Mouse (Mus musculus) liver, embryonic 15.5 days (tissue): ENCODE measurements at regions not wholly inside any gene's neighbourhood (a gene's known extent, or its start where the extent isn't known, plus 50 kb on each side); places are given as distances from the start of the nearest gene placed in this dataset.
"Not testable (repeated sequence)": the region's sequence is repeated elsewhere in the genome, so short reads cannot be mapped to it uniquely, and the experiment has no call there.

Experiments
- ATAC-seq: fragments of 200-750 bp; cut with Nextera tagmentation; 2 replicates; pipeline ENCODE4 v1.8.0; 2017; ENCODE audit warnings: moderate number of reproducible peaks, mild to moderate bottlenecking, moderate library complexity; ENCODE audit not compliant: insufficient read depth
- H3K27ac ChIP-seq: fragments of 300-500 bp; sonication (generic); replicated peaks from 2 replicates; pipeline ENCODE4 v1.5.1; 2015; ENCODE audit warnings: mild to moderate bottlenecking, inconsistent platforms
- H3K27me3 ChIP-seq: fragments of 300-500 bp; sonication (generic); 2 replicates; pipeline ENCODE4 v1.6.1; 2015; ENCODE audit warnings: mild to moderate bottlenecking, inconsistent platforms
- H3K36me3 ChIP-seq: fragments of 300-500 bp; sonication (generic); replicated peaks from 2 replicates; pipeline ENCODE4 v1.6.1; 2015; ENCODE audit warnings: moderate library complexity, mild to moderate bottlenecking, inconsistent platforms
- H3K4me1 ChIP-seq: fragments of 300-500 bp; sonication (generic); replicated peaks from 2 replicates; pipeline ENCODE4 v1.6.1; 2015; ENCODE audit warnings: inconsistent platforms
- H3K4me2 ChIP-seq: fragments of 300-500 bp; sonication (generic); 2 replicates; pipeline ENCODE4 v1.6.1; 2015; ENCODE audit warnings: moderate library complexity, mild to moderate bottlenecking, inconsistent platforms
- H3K4me3 ChIP-seq: fragments of 300-500 bp; sonication (generic); replicated peaks from 2 replicates; pipeline ENCODE4 v1.5.1; 2015; ENCODE audit warnings: mild to moderate bottlenecking, inconsistent platforms
- H3K9ac ChIP-seq: fragments of 300-500 bp; sonication (generic); 2 replicates; pipeline ENCODE4 v1.6.1; 2015; ENCODE audit warnings: moderate library complexity, mild to moderate bottlenecking, inconsistent platforms
- H3K9me3 ChIP-seq: fragments of 300-500 bp; sonication (generic); replicated peaks from 2 replicates; pipeline ENCODE4 v1.6.1; 2016; ENCODE audit warnings: inconsistent platforms
- WGBS: fragments of 180-500 bp; shearing (Covaris S2); methylation state at CpG from one replicate; pipeline ENCODE4 v1.1.7; 2015; ENCODE audit warnings: mixed read lengths; ENCODE audit not compliant: insufficient replicate concordance; 5-methylcytosine and 5-hydroxymethylcytosine counted together

- H3K4me3 ChIP-seq, result no peak overlapping the region
- H3K36me3 ChIP-seq, result no peaks in the 10 kb centered on the region
- no peaks in the 10 kb centered on the region for H3K4me1 ChIP-seq
- H3K27me3 ChIP-seq, result no peaks in the 10 kb centered on the region
- WGBS, result 56% methylated on average over 2 of the region's 2 CpGs
- H3K27ac ChIP-seq, result no peak overlapping the region
- no peak overlapping the region for H3K9ac ChIP-seq
- H3K4me2 ChIP-seq, result no peak overlapping the region
- no peaks in the 10 kb centered on the region for H3K9me3 ChIP-seq
- no peak for ATAC-seq
Measured at GRCm38 (mm10) chr3:18524011-18524410, 575.8 kb downstream of the Cypt12 start.

GRCm38 (mm10) chr3:18557201-18557600 lies 609.0 kb downstream of the Cypt12 start:
- Histone ChIP-seq H3K36me3 (no peaks in the 10 kb centered on the region), H3K4me2 (no peak overlapping the region), H3K27me3 (no peaks in the 10 kb centered on the region), H3K9me3 (no peaks in the 10 kb centered on the region), H3K4me1 (no peaks in the 10 kb centered on the region), H3K4me3 (no peak overlapping the region), H3K27ac (no peak overlapping the region), H3K9ac (no peak overlapping the region)
- ATAC-seq, result no peak
- 78% methylated on average over 2 of the region's 2 CpGs for WGBS

- H3K27ac ChIP-seq, result no peak overlapping the region
- no peak overlapping the region for H3K9ac ChIP-seq
- 45% methylated on average over 4 of the region's 4 CpGs for WGBS
- H3K27me3 ChIP-seq, result no peaks in the 10 kb centered on the region
- H3K4me3 ChIP-seq, result no peak overlapping the region
- ATAC-seq, result no peak
- H3K36me3 ChIP-seq, result no peaks in the 10 kb centered on the region
- H3K4me1 ChIP-seq, result no peaks in the 10 kb centered on the region
- no peaks in the 10 kb centered on the region for H3K9me3 ChIP-seq
- no peak overlapping the region for H3K4me2 ChIP-seq
Measured at GRCm38 (mm10) chr3:18560282-18560785, 612.1 kb downstream of the Cypt12 start.

GRCm38 (mm10) chr3:18580911-18581626 lies 632.9 kb downstream of the Cypt12 start:
- not testable (repeated sequence) for H3K9ac ChIP-seq, H3K36me3 ChIP-seq, H3K9me3 ChIP-seq, H3K27me3 ChIP-seq, H3K27ac ChIP-seq, ATAC-seq, H3K4me3 ChIP-seq, H3K4me2 ChIP-seq, H3K4me1 ChIP-seq
- WGBS, result 58% methylated on average over 12 of the region's 12 CpGs

- 48% methylated on average over 7 of the region's 7 CpGs for WGBS
- no peaks in the 10 kb centered on the region; the same call in 1 of the 2 replicates for H3K27me3 ChIP-seq
- no peak overlapping the region for H3K4me2 ChIP-seq
- no peak overlapping the region for H3K4me3 ChIP-seq
- ATAC-seq, result no peak
- H3K9me3 ChIP-seq, result no peaks in the 10 kb centered on the region
- H3K4me1 ChIP-seq, result peaks cover 3% of the 10 kb centered on the region; the same call in 1 of the 2 replicates
- H3K36me3 ChIP-seq, result no peaks in the 10 kb centered on the region
- H3K27ac ChIP-seq, result no peak overlapping the region
- no peak overlapping the region for H3K9ac ChIP-seq
Measured at GRCm38 (mm10) chr3:18620608-18621007, 672.4 kb downstream of the Cypt12 start.

GRCm38 (mm10) chr3:18623831-18624304 lies 675.7 kb downstream of the Cypt12 start:
- Histone ChIP-seq H3K9ac (no peak overlapping the region), H3K4me1 (peaks cover 6% of the 10 kb centered on the region; the same call in 1 of the 2 replicates), H3K4me3 (no peak overlapping the region), H3K9me3 (no peaks in the 10 kb centered on the region), H3K4me2 (peak overlapping the region; percentile 56), H3K27ac (no peak overlapping the region), H3K27me3 (no peaks in the 10 kb centered on the region; the same call in 1 of the 2 replicates), H3K36me3 (no peaks in the 10 kb centered on the region)
- under 1% methylated on average over 4 of the region's 4 CpGs for WGBS
- ATAC-seq, result peak; percentile 63; the same call in 1 of the 2 replicates

- H3K27ac ChIP-seq, result no peak overlapping the region
- no peak overlapping the region for H3K9ac ChIP-seq
- whole genome bisulfite sequencing, result 10% methylated on average over 10 of the region's 10 CpGs
- peak overlapping the region; percentile 33 for H3K4me3 ChIP-seq
- peak overlapping the region; percentile 56 for H3K4me2 ChIP-seq
- H3K36me3 ChIP-seq, result no peaks in the 10 kb centered on the region
- no peaks in the 10 kb centered on the region for H3K9me3 ChIP-seq
- no peak for ATAC-seq
- peaks cover 6% of the 10 kb centered on the region; the same call in 1 of the 2 replicates for H3K4me1 ChIP-seq
- H3K27me3 ChIP-seq, result no peaks in the 10 kb centered on the region; the same call in 1 of the 2 replicates
Measured at GRCm38 (mm10) chr3:18624381-18625145, 676.4 kb downstream of the Cypt12 start.

- 7% methylated on average over 32 of the region's 32 CpGs for WGBS
- no peak overlapping the region for H3K27ac ChIP-seq
- no peak for ATAC-seq
- peaks cover 6% of the 10 kb centered on the region; the same call in 1 of the 2 replicates for H3K4me1 ChIP-seq
- no peak overlapping the region for H3K9ac ChIP-seq
- no peaks in the 10 kb centered on the region; the same call in 1 of the 2 replicates for H3K27me3 ChIP-seq
- peak overlapping the region; percentile 33 for H3K4me3 ChIP-seq
- peak overlapping the region; percentile 56 for H3K4me2 ChIP-seq
- no peaks in the 10 kb centered on the region for H3K9me3 ChIP-seq
- H3K36me3 ChIP-seq, result no peaks in the 10 kb centered on the region
Measured at GRCm38 (mm10) chr3:18625395-18626328, 677.5 kb downstream of the Cypt12 start.

GRCm38 (mm10) chr3:18626375-18626774 lies 678.2 kb downstream of the Cypt12 start:
- H3K4me2 ChIP-seq, result no peak overlapping the region
- no peak overlapping the region for H3K27ac ChIP-seq
- H3K9me3 ChIP-seq, result no peaks in the 10 kb centered on the region
- H3K9ac ChIP-seq, result no peak overlapping the region
- no peak for ATAC-seq
- WGBS, result 44% methylated on average over 6 of the region's 6 CpGs
- H3K4me3 ChIP-seq, result no peak overlapping the region
- no peaks in the 10 kb centered on the region; the same call in 1 of the 2 replicates for H3K27me3 ChIP-seq
- H3K4me1 ChIP-seq, result peaks cover 6% of the 10 kb centered on the region; the same call in 1 of the 2 replicates
- H3K36me3 ChIP-seq, result no peaks in the 10 kb centered on the region

- ATAC-seq, result no peak
Measured at GRCm38 (mm10) chr3:18626820-18627219, 678.6 kb downstream of the Cypt12 start.

More at GRCm38 (mm10) chr3:18626820-18627219, 678.6 kb downstream of the Cypt12 start:
- Histone ChIP-seq H3K36me3 (no peaks in the 10 kb centered on the region), H3K27ac (no peak overlapping the region), H3K4me2 (no peak overlapping the region), H3K9me3 (no peaks in the 10 kb centered on the region), H3K4me3 (no peak overlapping the region), H3K4me1 (peaks cover 6% of the 10 kb centered on the region; the same call in 1 of the 2 replicates), H3K9ac (no peak overlapping the region), H3K27me3 (no peaks in the 10 kb centered on the region; the same call in 1 of the 2 replicates)
- WGBS, result 70% methylated on average over 2 of the region's 2 CpGs
